Mouse (Mus musculus): ENCODE measurements around the gene Glod4. TPM values are rescaled to one million over a fixed set of nuclear protein-coding genes. Genes with fewer than 3 reads are reported as not detected.

The Glod4 gene
- total and polyA plus RNA-seq, 3 experiments = 121 to 190 (median 161) TPM

DNA sequence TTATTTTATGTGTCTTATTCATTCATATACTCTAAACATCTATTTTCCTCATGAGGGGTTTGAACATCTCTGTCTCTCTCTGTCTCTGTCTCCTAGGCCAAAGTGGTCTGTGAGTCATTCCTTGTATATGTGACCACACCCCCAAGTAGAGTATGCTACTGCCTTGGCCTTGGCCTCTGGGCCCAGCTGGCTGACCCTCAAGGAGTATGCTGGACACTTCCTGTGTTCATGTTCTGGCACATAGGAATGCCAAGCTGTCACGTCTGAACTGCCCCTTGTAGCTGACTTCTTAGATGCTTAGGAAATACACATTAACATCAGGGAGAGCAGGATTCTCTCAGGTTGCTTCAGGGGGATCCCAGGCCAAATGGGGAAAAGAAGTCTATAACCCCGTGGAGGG, 163.2 kb downstream of the Glod4 start:
- Histone ChIP-seq H3K36me3 (replicated peaks in 1 of 2; ENCODE audit: control insufficient read depth in 1 of 2, insufficient read depth in 1 of 2, low read length in 1 of 2) (peaks cover 54 to 90% of the 10 kb centered on the region in 2 experiments), H3K27ac (ENCODE audit: insufficient read depth, low read depth) (no peak overlapping the region), H3K4me2 (ENCODE audit: insufficient read depth, low read depth, poor library complexity, severe bottlenecking) (no peak overlapping the region), H3K4me3 (replicated peaks in 1 of 3; ENCODE audit: low read depth in 2 of 3, low read length in 2 of 3, poor library complexity in 1 of 3) (no peak overlapping the region), H3K79me2 (replicated peaks; ENCODE audit: control insufficient read depth, extremely low read depth, insufficient read depth, poor library complexity, severe bottlenecking) (no peaks in the 10 kb centered on the region), H3K9ac (ENCODE audit: insufficient read depth, low read depth) (no peak overlapping the region), H3K9me3 (replicated peaks; ENCODE audit: low read length) (no peaks in the 10 kb centered on the region), H3K27me3 (replicated peaks) (no peaks in the 10 kb centered on the region), H3K4me1 (ENCODE audit: control insufficient read depth in 1 of 2, insufficient read depth in 2 of 2) (peaks cover 0 to 10% of the 10 kb centered on the region in 2 experiments; a peak in 2 of 4 replicates)
- TF ChIP-seq ELF1 (IDR thresholded peaks at IDR 0.05; ENCODE audit: low read depth, low read length) (no peak), USF1 (IDR thresholded peaks at IDR 0.05; ENCODE audit: low read depth, low read length) (no peak), JUN (IDR thresholded peaks at IDR 0.05; ENCODE audit: insufficient read depth, low read depth, low read length) (no peak), TCF12 (IDR thresholded peaks at IDR 0.05; ENCODE audit: low read depth, low read length) (no peak), HCFC1 (IDR thresholded peaks at IDR 0.05; ENCODE audit: low read depth, low read length) (no peak), CHD2 (IDR thresholded peaks at IDR 0.05; ENCODE audit: low read length) (no peak)
- in situ Hi-C loops (cut with MboI; ENCODE audit: low pct_ligation_motif_present, low pct_unique_long_range_greater_than_20kb, low sequenced_read_pairs) (no loop called here), dilution Hi-C loops (cut with MboI; ENCODE audit: extremely low pct_ligation_motif_present, extremely low pct_unique_long_range_greater_than_20kb, low sequenced_read_pairs) (no loop called here)
- no peak for DNase-seq (ENCODE audit: extremely low read depth)

DNA sequence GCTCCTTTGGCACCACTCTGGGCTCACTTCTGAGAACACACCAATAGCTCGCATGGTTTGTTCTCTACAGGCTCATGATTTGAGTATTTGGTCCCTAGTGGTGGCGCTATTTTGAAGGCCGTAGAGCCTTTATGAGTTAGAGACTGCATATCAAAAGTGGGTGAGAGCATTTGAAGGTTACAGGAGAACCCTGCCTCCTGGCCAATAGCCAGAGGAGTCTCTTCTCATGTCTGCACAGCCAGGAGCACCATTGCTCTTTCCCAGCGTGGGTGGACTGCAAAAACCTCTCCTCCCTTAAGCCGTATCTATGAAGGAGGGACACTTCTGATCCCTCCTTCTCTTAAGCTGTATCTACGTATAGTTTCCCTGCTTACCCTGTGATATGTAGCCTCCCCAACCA, 166.2 kb downstream of the Glod4 start:
- no peak for DNase-seq (ENCODE audit: extremely low read depth)
- H3K9me3 ChIP-seq (replicated peaks; ENCODE audit: low read length) = no peaks in the 10 kb centered on the region
- H3K4me3 ChIP-seq (replicated peaks in 1 of 3; ENCODE audit: low read depth in 2 of 3, low read length in 2 of 3, poor library complexity in 1 of 3) = no peak overlapping the region
- H3K4me1 ChIP-seq (ENCODE audit: control insufficient read depth in 1 of 2, insufficient read depth in 2 of 2) = no peaks in the 10 kb centered on the region
- H3K9ac ChIP-seq (ENCODE audit: insufficient read depth, low read depth) = no peak overlapping the region
- H3K27me3 ChIP-seq (replicated peaks) = no peaks in the 10 kb centered on the region
- no peaks in the 10 kb centered on the region for H3K79me2 ChIP-seq (replicated peaks; ENCODE audit: control insufficient read depth, extremely low read depth, insufficient read depth, poor library complexity, severe bottlenecking)
- H3K4me2 ChIP-seq (ENCODE audit: insufficient read depth, low read depth, poor library complexity, severe bottlenecking) = no peak overlapping the region
- dilution Hi-C loops (cut with MboI; ENCODE audit: extremely low pct_ligation_motif_present, extremely low pct_unique_long_range_greater_than_20kb, low sequenced_read_pairs) = no loop called here
- H3K36me3 ChIP-seq (replicated peaks in 1 of 2; ENCODE audit: control insufficient read depth in 1 of 2, insufficient read depth in 1 of 2, low read length in 1 of 2) = peaks cover 68 to 95% of the 10 kb centered on the region in 2 experiments
- TF ChIP-seq CHD1 (IDR thresholded peaks at IDR 0.05; ENCODE audit: low read depth, low read length) = no peak
- no peak for TF ChIP-seq USF2 (conservative IDR thresholded peaks at IDR 0.05; ENCODE audit: low read depth, low read length)
- TF ChIP-seq MEF2A (IDR thresholded peaks at IDR 0.05; ENCODE audit: borderline replicate concordance, low read depth, low read length) = no peak
- in situ Hi-C loops (cut with MboI; ENCODE audit: low pct_ligation_motif_present, low pct_unique_long_range_greater_than_20kb, low sequenced_read_pairs) = no loop called here
- no peak overlapping the region for H3K27ac ChIP-seq (ENCODE audit: insufficient read depth, low read depth)

DNA sequence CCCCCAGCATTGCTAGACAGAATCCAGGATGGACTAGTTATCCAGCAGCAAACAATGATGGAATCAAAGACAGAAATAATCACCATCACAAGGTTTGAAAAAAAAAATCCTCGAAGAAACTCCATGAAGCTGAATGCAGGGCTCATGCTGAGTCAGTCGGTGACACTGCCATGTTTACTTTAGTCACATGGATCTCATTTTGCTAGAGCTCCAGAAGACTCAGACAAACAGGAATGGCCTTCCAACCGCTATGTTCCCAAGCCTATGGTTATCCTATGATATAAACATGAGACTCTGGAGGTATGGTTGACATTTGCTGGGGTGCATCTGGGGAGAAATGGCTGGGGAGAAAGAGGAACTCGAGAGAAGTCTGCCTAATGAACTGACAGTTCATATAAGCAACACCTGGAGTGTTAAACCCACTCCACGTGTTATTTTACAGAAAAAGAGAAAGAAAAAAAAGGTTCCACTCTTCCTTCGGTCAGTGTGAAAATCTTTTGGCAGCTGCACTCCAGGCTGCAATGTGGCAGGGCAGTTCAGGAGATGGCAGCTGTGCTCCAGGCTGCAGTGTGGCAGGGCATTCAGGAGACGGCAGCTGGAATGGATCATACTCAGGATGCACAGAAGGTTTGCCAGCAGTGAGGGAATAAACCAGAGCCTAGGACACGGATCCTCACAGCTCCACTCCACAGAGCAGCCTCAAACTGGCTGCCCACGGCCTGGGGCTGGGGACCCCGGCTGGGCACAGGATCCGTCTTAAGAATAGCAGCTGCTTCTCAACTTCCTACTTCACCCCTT, 169.0 kb downstream of the Glod4 start:
- no peak overlapping the region for H3K9ac ChIP-seq (ENCODE audit: insufficient read depth, low read depth)
- no peaks in the 10 kb centered on the region for H3K9me3 ChIP-seq (replicated peaks; ENCODE audit: low read length)
- no peaks in the 10 kb centered on the region for H3K4me1 ChIP-seq (ENCODE audit: control insufficient read depth in 1 of 2, insufficient read depth in 2 of 2)
- H3K4me3 ChIP-seq (replicated peaks in 1 of 3; ENCODE audit: low read depth in 2 of 3, low read length in 2 of 3, poor library complexity in 1 of 3) = no peak overlapping the region
- H3K27me3 ChIP-seq (replicated peaks) = no peaks in the 10 kb centered on the region
- DNase-seq (ENCODE audit: extremely low read depth) = no peak
- H3K27ac ChIP-seq (ENCODE audit: insufficient read depth, low read depth) = no peak overlapping the region
- dilution Hi-C loops (cut with MboI; ENCODE audit: extremely low pct_ligation_motif_present, extremely low pct_unique_long_range_greater_than_20kb, low sequenced_read_pairs) (no loop called here), in situ Hi-C loops (cut with MboI; ENCODE audit: low pct_ligation_motif_present, low pct_unique_long_range_greater_than_20kb, low sequenced_read_pairs) (no loop called here)
- peaks cover 47 to 91% of the 10 kb centered on the region in 2 experiments for H3K36me3 ChIP-seq (replicated peaks in 1 of 2; ENCODE audit: control insufficient read depth in 1 of 2, insufficient read depth in 1 of 2, low read length in 1 of 2)
- TF ChIP-seq POLR2A (IDR thresholded peaks at IDR 0.05; ENCODE audit: low read depth, low read length) = no peak
- no peak for TF ChIP-seq KAT2A (IDR thresholded peaks at IDR 0.05; ENCODE audit: insufficient replicate concordance, low read length)
- no peak for TF ChIP-seq MAZ (IDR thresholded peaks at IDR 0.05; ENCODE audit: low read depth, low read length)
- TF ChIP-seq GABPA (IDR thresholded peaks at IDR 0.05; ENCODE audit: insufficient replicate concordance, low read depth, low read length) = no peak
- TF ChIP-seq ETS1 (conservative IDR thresholded peaks at IDR 0.05; ENCODE audit: low read depth, low read length) = no peak
- TF ChIP-seq USF1 (IDR thresholded peaks at IDR 0.05; ENCODE audit: low read depth, low read length) = no peak
- no peak for TF ChIP-seq ZC3H11A (IDR thresholded peaks at IDR 0.05; ENCODE audit: low read depth, low read length)
- no peak for TF ChIP-seq ELF1 (IDR thresholded peaks at IDR 0.05; ENCODE audit: low read depth, low read length)
- no peak for TF ChIP-seq TCF12 (IDR thresholded peaks at IDR 0.05; ENCODE audit: low read depth, low read length)
- no peak for TF ChIP-seq SIN3A (IDR thresholded peaks at IDR 0.05; ENCODE audit: low read length)
- no peak for TF ChIP-seq PAX5 (IDR thresholded peaks at IDR 0.05; ENCODE audit: low read length)
- no peak for TF ChIP-seq NRF1 (IDR thresholded peaks at IDR 0.05; ENCODE audit: low read depth, low read length)
- no peak for TF ChIP-seq RCOR1 (conservative IDR thresholded peaks at IDR 0.05; ENCODE audit: low read depth, low read length)
- TF ChIP-seq IRF4 (IDR thresholded peaks at IDR 0.05; ENCODE audit: low read depth, low read length) = no peak
- H3K4me2 ChIP-seq (ENCODE audit: insufficient read depth, low read depth, poor library complexity, severe bottlenecking) = no peak overlapping the region
- H3K79me2 ChIP-seq (replicated peaks; ENCODE audit: control insufficient read depth, extremely low read depth, insufficient read depth, poor library complexity, severe bottlenecking) = no peaks in the 10 kb centered on the region

Measured in CH12.LX (cell line).